Mouse (Mus musculus) midbrain, embryonic 16.5 days (tissue): ENCODE measurements around the gene Fggy. TPM values are rescaled to one million over a fixed set of nuclear protein-coding genes. Genes with fewer than 3 reads are reported as not detected.
A peak's percentile ranks its signal among the peaks of the same experiment; 100 is the strongest.

Experiments
- ATAC-seq: fragments of 200-750 bp; cut with Nextera tagmentation; 2 replicates; pipeline ENCODE4 v1.8.0; 2017; ENCODE audit warnings: moderate TSS enrichment
- H3K27ac ChIP-seq: fragments of 300-500 bp; sonication (generic); 2 replicates; pipeline ENCODE4 v1.5.1; 2014; ENCODE audit warnings: mild to moderate bottlenecking, low read length, mixed read lengths
- H3K27me3 ChIP-seq: fragments of 300-500 bp; sonication (generic); 2 replicates; pipeline ENCODE4 v1.6.1; 2014; ENCODE audit warnings: low read depth, low read length, mixed read lengths; ENCODE audit not compliant: control insufficient read depth, insufficient read depth
- H3K36me3 ChIP-seq: fragments of 300-500 bp; sonication (generic); 2 replicates; pipeline ENCODE4 v1.6.1; 2014; ENCODE audit warnings: mild to moderate bottlenecking, low read length, moderate library complexity, mixed read lengths; ENCODE audit not compliant: control insufficient read depth, insufficient read depth
- H3K4me1 ChIP-seq: fragments of 300-500 bp; sonication (generic); 2 replicates; pipeline ENCODE4 v1.6.1; 2014; ENCODE audit warnings: mild to moderate bottlenecking, low read length, mixed read lengths; ENCODE audit not compliant: control insufficient read depth, insufficient read depth
- H3K4me2 ChIP-seq: fragments of 300-500 bp; sonication (generic); 2 replicates; pipeline ENCODE4 v1.6.1; 2014; ENCODE audit warnings: mild to moderate bottlenecking, low read length, mixed read lengths
- H3K4me3 ChIP-seq: fragments of 300-500 bp; sonication (generic); 2 replicates; pipeline ENCODE4 v1.5.1; 2014; ENCODE audit warnings: low read depth, mild to moderate bottlenecking, low read length, moderate library complexity, mixed read lengths
- H3K9ac ChIP-seq: fragments of 300-500 bp; sonication (generic); 2 replicates; pipeline ENCODE4 v1.6.1; 2014; ENCODE audit warnings: low read depth, low read length, mixed read lengths
- H3K9me3 ChIP-seq: fragments of 300-500 bp; sonication (generic); replicated peaks from 2 replicates; pipeline ENCODE4 v1.6.1; 2014; ENCODE audit warnings: mild to moderate bottlenecking, low read length, mixed read lengths; ENCODE audit not compliant: control insufficient read depth, poor library complexity, severe bottlenecking
- WGBS: fragments of 180-500 bp; shearing (Covaris S2); extraction: QIAGEN DNeasy Blood & Tissue Kit; methylation state at CpG from one replicate; pipeline ENCODE4 v1.1.7; 2014; 5-methylcytosine and 5-hydroxymethylcytosine counted together
- polyA plus RNA-seq: library from polyadenylated mRNA; unstranded; fragments of >200 nt; fragmentation: Nextera tagmentation; extraction: Ambion mirVana; gene quantifications from 2 replicates; pipeline ENCODE4 v1.2.1, GENCODE M21; 2015

Gene Fggy
- polyA plus RNA-seq, 1 experiment from 2014 or later: 5.9 TPM

DNA sequence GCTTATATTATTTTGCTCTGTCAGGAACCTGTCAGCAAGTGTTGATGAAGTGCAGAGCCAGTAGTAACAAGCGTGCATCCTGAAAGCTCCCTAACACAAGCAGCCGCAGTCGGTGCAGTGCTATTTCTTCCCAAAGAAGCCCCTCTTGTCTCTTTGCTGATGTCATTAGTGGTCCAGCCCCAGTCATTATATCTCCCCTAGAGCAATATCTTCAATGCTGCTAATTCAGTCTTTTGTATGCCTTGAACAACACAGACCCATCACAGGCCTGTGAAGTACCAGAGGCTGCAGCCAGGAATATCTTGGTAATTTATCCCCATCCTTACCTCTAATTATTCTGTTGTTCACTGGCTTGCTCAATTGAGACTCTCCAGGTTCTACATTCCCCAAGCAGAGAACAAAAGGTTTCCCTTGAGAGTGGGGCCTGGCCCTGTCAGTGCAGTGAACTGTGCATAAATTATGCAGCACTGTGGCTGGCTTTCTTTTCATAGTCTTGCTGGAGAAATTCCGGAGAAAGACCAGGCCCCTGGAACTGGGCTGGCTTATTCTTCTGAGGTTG, 127.3 kb downstream of the Fggy start:
- peaks cover 10% of the 10 kb centered on the region; the same call in 1 of the 2 replicates for H3K4me1 ChIP-seq
- H3K9me3 ChIP-seq: no peaks in the 10 kb centered on the region
- H3K4me3 ChIP-seq: no peak overlapping the region
- no peaks in the 10 kb centered on the region for H3K27me3 ChIP-seq
- no peak overlapping the region for H3K4me2 ChIP-seq
- no peak overlapping the region for H3K9ac ChIP-seq
- ATAC-seq: peak; percentile 89
- no peaks in the 10 kb centered on the region for H3K36me3 ChIP-seq
- WGBS: 10% methylated on average over 4 of the region's 4 CpGs
- H3K27ac ChIP-seq: peak overlapping the region; percentile 61

DNA sequence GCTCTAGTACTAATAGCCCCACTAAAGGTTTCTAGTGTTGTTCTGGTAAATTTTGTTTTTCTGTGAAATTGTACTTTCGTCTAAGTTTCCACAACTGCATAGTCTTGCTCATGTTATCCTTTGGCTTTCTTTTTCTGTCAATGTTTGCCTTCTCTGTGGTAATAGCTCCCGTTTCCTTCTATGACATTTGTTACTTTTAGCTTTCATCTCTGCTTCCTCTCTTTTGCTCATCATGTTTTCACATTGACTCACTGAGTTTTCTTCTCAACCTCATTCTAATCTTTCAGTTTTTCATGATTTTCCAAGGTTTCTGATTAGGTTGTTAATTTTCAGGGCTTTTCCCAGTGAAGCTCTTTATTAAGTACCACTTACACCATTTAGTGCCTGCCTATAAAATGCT, 129.5 kb downstream of the Fggy start:
- no peak overlapping the region for H3K27ac ChIP-seq
- no peak overlapping the region for H3K4me2 ChIP-seq
- H3K9me3 ChIP-seq: no peaks in the 10 kb centered on the region
- ATAC-seq: no peak
- H3K27me3 ChIP-seq: no peaks in the 10 kb centered on the region
- no peak overlapping the region for H3K4me3 ChIP-seq
- peaks cover 10% of the 10 kb centered on the region; the same call in 1 of the 2 replicates for H3K4me1 ChIP-seq
- WGBS: 82% methylated on average over 2 of the region's 2 CpGs
- no peak overlapping the region for H3K9ac ChIP-seq
- H3K36me3 ChIP-seq: no peaks in the 10 kb centered on the region

DNA sequence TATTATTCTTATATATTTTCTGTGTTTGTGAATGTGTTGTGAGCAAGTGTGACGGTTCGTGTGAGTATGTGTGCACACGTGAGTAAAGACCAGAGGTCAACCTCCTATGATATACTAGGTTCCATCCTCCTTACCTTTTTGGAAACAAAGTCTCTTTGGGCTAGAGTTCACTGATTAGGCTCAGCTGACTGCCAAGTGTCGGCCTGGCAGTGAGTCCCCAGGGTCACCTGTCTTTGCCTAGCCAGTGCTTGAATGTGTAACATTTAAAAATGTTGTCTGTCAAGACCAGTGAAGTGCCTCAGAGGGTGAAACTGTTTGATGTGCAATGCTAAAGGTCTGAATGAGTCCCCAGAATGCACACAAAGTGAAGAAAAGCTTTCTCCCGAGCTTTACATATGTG, 130.0 kb downstream of the Fggy start:
- ATAC-seq: no peak
- H3K9me3 ChIP-seq: no peaks in the 10 kb centered on the region
- no peak overlapping the region for H3K27ac ChIP-seq
- H3K4me2 ChIP-seq: no peak overlapping the region
- WGBS: 88% methylated on average over 5 of the region's 5 CpGs
- no peaks in the 10 kb centered on the region for H3K27me3 ChIP-seq
- H3K4me3 ChIP-seq: no peak overlapping the region
- peaks cover 10% of the 10 kb centered on the region; the same call in 1 of the 2 replicates for H3K4me1 ChIP-seq
- no peaks in the 10 kb centered on the region for H3K36me3 ChIP-seq
- no peak overlapping the region for H3K9ac ChIP-seq

- H3K4me2 ChIP-seq: no peak overlapping the region
- no peak overlapping the region for H3K4me3 ChIP-seq
- peaks cover 10% of the 10 kb centered on the region; the same call in 1 of the 2 replicates for H3K4me1 ChIP-seq
- H3K36me3 ChIP-seq: no peaks in the 10 kb centered on the region
- no peaks in the 10 kb centered on the region for H3K27me3 ChIP-seq
- no peak for ATAC-seq
- H3K9me3 ChIP-seq: no peaks in the 10 kb centered on the region
- 91% methylated on average over 4 of the region's 4 CpGs for WGBS
- H3K27ac ChIP-seq: no peak overlapping the region
- no peak overlapping the region for H3K9ac ChIP-seq
Measured at GRCm38 (mm10) chr4:95688159-95688558, 130.9 kb downstream of the Fggy start.

- no peaks in the 10 kb centered on the region for H3K4me1 ChIP-seq
- WGBS: 39% methylated on average over 2 of the region's 2 CpGs
Measured at GRCm38 (mm10) chr4:95700366-95700765, 143.1 kb downstream of the Fggy start.

GRCm38 (mm10) chr4:95707941-95708897, 150.9 kb downstream of the Fggy start:
- Histone ChIP-seq H3K4me1 (no peaks in the 10 kb centered on the region), H3K9ac (no peak overlapping the region), H3K4me2 (no peak overlapping the region), H3K27me3 (no peaks in the 10 kb centered on the region), H3K27ac (no peak overlapping the region), H3K9me3 (no peaks in the 10 kb centered on the region), H3K4me3 (no peak overlapping the region), H3K36me3 (no peaks in the 10 kb centered on the region)
- ATAC-seq: no peak
- WGBS: 81% methylated on average over 5 of the region's 5 CpGs

More at GRCm38 (mm10) chr4:95700366-95700765, 143.1 kb downstream of the Fggy start:
- Histone ChIP-seq H3K4me2 (no peak overlapping the region), H3K4me3 (no peak overlapping the region), H3K27me3 (no peaks in the 10 kb centered on the region), H3K9me3 (no peaks in the 10 kb centered on the region), H3K9ac (no peak overlapping the region), H3K27ac (no peak overlapping the region), H3K36me3 (no peaks in the 10 kb centered on the region)
- no peak for ATAC-seq

DNA sequence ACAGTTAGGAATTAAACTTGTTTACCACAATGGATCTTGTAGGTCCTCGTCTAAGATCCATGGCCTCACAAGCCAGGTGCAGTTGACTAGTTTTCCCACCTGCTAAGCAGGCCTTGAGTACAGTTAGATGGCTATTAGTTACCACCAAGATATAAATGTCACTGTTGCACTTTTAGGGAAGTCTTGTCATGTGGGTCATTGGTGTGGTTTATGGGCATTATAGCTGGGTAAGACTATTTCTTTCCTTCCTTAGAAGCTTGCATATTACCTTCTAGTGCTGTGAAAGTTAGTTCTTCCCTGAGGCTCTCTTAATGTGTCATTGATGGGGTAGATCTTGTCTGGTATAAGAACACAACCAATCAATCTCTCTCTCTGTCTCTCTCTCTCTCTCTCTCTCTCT, 152.4 kb downstream of the Fggy start:
- H3K9ac ChIP-seq: no peak overlapping the region
- no peak overlapping the region for H3K4me3 ChIP-seq
- 78% methylated on average over 1 of the region's 1 CpGs for WGBS
- no peaks in the 10 kb centered on the region for H3K27me3 ChIP-seq
- no peak overlapping the region for H3K4me2 ChIP-seq
- no peaks in the 10 kb centered on the region for H3K9me3 ChIP-seq
- H3K4me1 ChIP-seq: no peaks in the 10 kb centered on the region
- no peak for ATAC-seq
- H3K36me3 ChIP-seq: no peaks in the 10 kb centered on the region
- no peak overlapping the region for H3K27ac ChIP-seq

DNA sequence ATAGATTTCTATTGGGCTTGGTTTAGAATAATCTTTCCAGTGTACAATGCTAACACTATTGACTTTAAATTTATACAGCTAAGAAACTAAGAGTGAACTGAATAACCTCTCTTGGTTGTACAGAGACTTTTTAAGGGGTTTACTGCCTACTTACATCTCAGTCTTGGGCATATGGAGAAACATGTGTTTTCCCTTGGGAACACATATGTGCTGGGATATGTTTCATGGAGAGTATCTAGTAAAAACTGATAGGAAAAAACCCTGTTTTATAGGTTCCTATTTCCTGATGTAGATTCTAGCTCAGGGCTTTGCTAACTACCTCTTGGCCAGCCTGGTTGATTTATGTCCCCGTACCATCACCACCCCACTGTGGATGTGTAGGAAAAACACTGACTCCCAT, 155.5 kb downstream of the Fggy start:
- Histone ChIP-seq H3K4me1 (no peaks in the 10 kb centered on the region), H3K36me3 (no peaks in the 10 kb centered on the region)
- WGBS: 92% methylated on average over 1 of the region's 1 CpGs

GRCm38 (mm10) chr4:95713271-95713670, 156.0 kb downstream of the Fggy start:
- H3K4me2 ChIP-seq: no peak overlapping the region
- no peaks in the 10 kb centered on the region for H3K27me3 ChIP-seq
- ATAC-seq: no peak
- no peak overlapping the region for H3K9ac ChIP-seq
- WGBS: 86% methylated on average over 3 of the region's 3 CpGs
- no peak overlapping the region for H3K27ac ChIP-seq
- no peaks in the 10 kb centered on the region for H3K9me3 ChIP-seq
- H3K36me3 ChIP-seq: no peaks in the 10 kb centered on the region
- no peaks in the 10 kb centered on the region for H3K4me1 ChIP-seq
- H3K4me3 ChIP-seq: no peak overlapping the region

More for the DNA sequence above, 155.5 kb downstream of the Fggy start:
- H3K9ac ChIP-seq: no peak overlapping the region
- no peak overlapping the region for H3K4me2 ChIP-seq
- no peak overlapping the region for H3K27ac ChIP-seq
- H3K9me3 ChIP-seq: no peaks in the 10 kb centered on the region
- H3K4me3 ChIP-seq: no peak overlapping the region
- no peak for ATAC-seq
- no peaks in the 10 kb centered on the region for H3K27me3 ChIP-seq
